Mouse (Mus musculus) forebrain, embryonic 15.5 days (tissue): ENCODE measurements around the gene Ap1g2. TPM values are rescaled to one million over a fixed set of nuclear protein-coding genes. Genes with fewer than 3 reads are reported as not detected.

Source experiments
- polyA plus RNA-seq: library from polyadenylated mRNA; unstranded; fragments of >200 nt; fragmentation: Nextera tagmentation; extraction: Ambion mirVana; gene quantifications from 2 replicates; pipeline ENCODE4 v1.2.1, GENCODE M21; 2015

Gene Ap1g2
- polyA plus RNA-seq, 1 experiment from 2014 or later: 11.4 TPM

Other genes with a start within 250 kb of the Ap1g2 start
- gene Homez, start 235.6 kb downstream of the Ap1g2 start, polyA plus RNA-seq: 11.1 and 13.5 TPM in 2 replicates
- gene Ppp1r3e, start 229.0 kb downstream of the Ap1g2 start, polyA plus RNA-seq: 1.7 and 2.3 TPM in 2 replicates
- gene Bcl2l2, start 223.2 kb downstream of the Ap1g2 start, polyA plus RNA-seq: 3.5 and 3.6 TPM in 2 replicates
- 0.14 and 0.15 TPM in 2 replicates for gene Gm20521, start 223.2 kb downstream of the Ap1g2 start, polyA plus RNA-seq
- 163 and 164 TPM in 2 replicates for gene Pabpn1, start 214.1 kb downstream of the Ap1g2 start, polyA plus RNA-seq
- 154 and 167 TPM in 2 replicates for gene Slc22a17, start 193.5 kb downstream of the Ap1g2 start, polyA plus RNA-seq
- gene Efs, start 180.5 kb downstream of the Ap1g2 start, polyA plus RNA-seq: 27.6 and 30.4 TPM in 2 replicates
- gene Il25, start 173.9 kb downstream of the Ap1g2 start, polyA plus RNA-seq: 0.27 and 0.29 TPM in 2 replicates
- gene Cmtm5, start 170.3 kb downstream of the Ap1g2 start, polyA plus RNA-seq: 3.8 and 5.5 TPM in 2 replicates
- gene Myh6, start 139.7 kb downstream of the Ap1g2 start, polyA plus RNA-seq: 1.0 and 1.3 TPM in 2 replicates
- gene Gm17428, start 129.7 kb downstream of the Ap1g2 start, polyA plus RNA-seq: not detected in 2 replicates
- 6.5 and 6.7 TPM in 2 replicates for gene Myh7, start 112.0 kb downstream of the Ap1g2 start, polyA plus RNA-seq
- gene Ngdn, start 91.1 kb downstream of the Ap1g2 start, polyA plus RNA-seq: 67.1 and 70.8 TPM in 2 replicates
- 27.4 and 30.6 TPM in 2 replicates for gene Zfhx2, start 14.3 kb downstream of the Ap1g2 start, polyA plus RNA-seq
- 52.2 and 52.3 TPM in 2 replicates for gene Thtpa, start 11.8 kb downstream of the Ap1g2 start, polyA plus RNA-seq
- 37.4 and 38.3 TPM in 2 replicates for gene Jph4, start 10.3 kb upstream of the Ap1g2 start, polyA plus RNA-seq
- gene Dhrs2, start 115.4 kb upstream of the Ap1g2 start, polyA plus RNA-seq: 0.53 TPM in 1 of 2 replicates, not detected in the other